Mouse (Mus musculus) cerebellum, adult 11 months (tissue): ENCODE data around the gene Spaca7.
"Not testable (repeated sequence)": the region's sequence is repeated elsewhere in the genome, so short reads cannot be mapped to it uniquely, and the experiment has no call there.

ENCODE experiments used
- DNase-seq: peaks from one replicate; pipeline ENCODE4 v3.0.0; 2022

Gene Spaca7

DNA sequence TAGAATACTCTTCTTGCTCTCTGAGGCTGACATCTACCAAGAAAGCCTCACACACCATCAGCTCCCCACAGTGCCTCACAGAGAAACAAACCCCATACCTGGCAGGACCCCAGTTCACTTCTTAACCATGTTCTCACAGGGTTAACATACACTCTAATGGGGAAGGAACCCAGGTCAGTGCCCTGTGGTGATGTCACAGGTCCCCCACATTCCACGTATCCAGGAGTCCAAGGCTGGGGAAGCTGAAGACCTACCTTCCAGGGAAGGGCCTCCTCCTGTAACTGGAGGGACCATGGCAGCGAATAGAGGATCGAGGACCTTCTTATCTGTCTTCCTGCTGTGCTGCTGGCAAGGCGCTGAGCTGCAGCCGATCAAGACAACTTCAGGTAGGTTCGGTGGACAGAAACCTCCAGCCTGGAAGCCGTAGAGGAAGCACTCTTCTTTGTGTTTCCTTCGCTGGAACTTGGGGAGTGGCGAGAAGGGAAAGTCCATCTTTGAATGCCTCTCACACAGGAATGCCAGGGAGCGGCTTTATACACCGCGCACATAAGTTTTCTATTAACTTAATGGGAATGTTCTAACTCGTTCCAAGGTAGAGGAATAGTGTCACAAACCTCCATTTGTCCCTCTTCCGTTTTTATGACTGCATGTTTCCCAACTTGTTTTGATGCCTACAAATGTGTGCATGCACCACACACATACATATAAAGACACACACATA, at the start of gene Spaca7:
Spaca7 (plus strand) TSS at position 216 of the 721 bp plus-strand sequence.
- DNase-seq: no peak

DNA sequence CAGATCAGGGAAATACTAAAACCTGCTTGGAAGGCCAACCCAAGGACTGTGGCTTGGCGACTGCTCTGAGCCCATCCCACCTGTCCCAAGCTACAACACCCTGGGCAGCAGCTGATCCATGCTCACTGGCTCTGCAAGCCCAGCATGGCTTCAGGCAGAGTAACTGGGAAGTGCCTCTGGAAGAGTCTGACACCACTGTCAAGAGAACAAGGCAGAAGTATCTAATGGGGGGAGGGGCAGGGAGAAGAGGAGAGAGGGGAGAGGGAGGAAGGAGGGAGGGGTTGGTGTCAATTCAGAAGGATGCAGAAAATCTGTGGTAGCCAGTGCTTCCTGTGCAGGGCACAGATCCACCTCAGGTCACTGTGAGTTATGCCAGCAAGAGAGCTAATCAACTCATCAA, 48.5 kb upstream of the Spaca7 start:
- DNase-seq: no peak

DNA sequence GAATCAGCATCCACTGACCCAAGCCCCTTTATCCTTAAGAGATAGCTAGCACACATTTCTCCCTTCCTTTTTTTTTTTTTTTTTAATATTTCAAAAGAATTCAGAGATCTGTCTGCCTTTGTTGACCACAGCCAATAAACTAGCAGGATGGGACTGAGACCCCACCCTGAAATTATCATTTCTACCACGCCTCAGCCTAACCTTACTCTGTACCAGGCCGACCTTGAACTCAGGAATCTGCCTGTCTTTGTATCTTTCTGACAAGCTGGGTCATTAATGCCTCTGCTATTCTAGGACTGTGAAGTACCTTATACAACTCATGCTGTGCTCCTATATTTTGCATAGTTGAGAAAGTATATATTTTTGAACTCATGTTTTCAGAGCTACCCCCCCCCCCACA, 44.2 kb upstream of the Spaca7 start:
- no peak for DNase-seq

DNA sequence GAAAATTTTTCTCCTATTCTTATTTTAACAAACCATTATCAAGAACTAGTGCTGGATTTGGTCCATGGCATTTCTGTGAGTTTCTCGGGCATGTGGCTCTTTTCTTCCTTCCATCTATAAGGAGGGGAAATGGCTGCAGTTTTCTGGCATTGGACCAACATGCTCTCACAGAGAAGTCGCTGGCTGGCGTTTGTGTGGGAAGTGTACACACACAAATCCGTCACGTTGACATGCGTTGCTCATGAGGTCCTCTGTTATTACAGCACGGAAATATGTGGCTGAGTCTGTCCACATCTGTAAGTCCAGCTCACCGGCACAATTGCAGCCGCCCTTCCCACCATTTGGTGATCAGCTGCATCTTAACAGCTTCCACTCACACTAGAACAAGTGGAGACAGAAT, 37.2 kb upstream of the Spaca7 start:
- DNase-seq: no peak

DNA sequence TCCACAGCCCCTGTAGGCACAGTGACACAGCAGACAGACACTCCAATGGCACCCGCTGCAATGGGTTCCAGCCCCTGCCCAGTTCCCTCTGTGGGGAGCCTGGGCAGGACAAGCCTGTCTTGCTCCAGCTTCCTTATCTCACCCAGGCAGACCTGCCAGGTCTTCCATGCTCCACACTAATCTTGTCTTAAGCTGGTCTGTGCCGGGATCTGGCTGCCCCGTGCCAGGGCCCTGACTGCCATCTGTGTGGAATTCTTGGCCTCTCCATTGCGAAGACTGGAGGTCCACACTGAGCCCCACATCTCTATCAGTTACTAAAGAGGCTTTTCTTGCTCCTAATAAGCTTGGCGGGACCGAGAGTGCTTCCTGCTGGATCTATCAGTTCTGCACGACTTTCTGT, 36.5 kb upstream of the Spaca7 start:
- no peak for DNase-seq

DNA sequence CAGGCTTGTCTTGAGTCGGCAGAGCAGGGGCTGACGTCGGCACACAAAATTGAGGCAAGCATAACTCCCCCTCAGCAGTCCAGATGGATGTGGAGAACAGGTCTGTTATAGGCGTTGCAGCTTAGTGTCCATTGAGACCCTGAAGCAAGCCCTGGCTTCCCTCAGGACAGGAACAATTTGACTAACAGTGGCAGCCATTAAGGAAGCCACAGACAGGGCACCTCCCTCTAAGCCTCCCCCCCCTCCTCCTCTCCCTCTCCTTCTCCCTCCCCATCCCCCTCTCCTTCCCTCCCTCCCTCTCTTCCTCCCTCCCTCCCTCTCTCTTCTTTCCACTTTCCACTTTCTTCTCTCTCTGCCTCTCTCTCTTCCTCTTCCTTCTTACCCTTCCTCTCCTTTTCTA, 27.6 kb upstream of the Spaca7 start:
- DNase-seq: no peak

DNA sequence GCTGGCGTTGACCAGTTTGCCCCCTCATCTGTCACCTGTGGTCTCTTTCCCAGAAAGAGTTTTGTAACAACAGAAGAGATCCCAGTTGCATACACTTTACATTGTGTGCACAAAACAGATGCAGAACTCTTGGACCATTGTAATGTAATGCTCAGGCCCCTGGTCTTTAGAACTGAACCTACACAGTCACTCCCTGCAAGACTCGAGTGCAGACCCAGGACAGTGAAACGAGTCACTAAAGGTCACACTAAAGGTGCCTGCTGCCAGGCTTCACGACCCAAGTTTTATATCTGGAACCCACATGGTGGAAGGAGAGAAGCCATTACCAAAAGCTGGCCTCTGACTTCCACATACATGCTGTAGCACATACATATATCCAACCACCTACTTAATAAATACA, 27.2 kb upstream of the Spaca7 start:
- no peak for DNase-seq

DNA sequence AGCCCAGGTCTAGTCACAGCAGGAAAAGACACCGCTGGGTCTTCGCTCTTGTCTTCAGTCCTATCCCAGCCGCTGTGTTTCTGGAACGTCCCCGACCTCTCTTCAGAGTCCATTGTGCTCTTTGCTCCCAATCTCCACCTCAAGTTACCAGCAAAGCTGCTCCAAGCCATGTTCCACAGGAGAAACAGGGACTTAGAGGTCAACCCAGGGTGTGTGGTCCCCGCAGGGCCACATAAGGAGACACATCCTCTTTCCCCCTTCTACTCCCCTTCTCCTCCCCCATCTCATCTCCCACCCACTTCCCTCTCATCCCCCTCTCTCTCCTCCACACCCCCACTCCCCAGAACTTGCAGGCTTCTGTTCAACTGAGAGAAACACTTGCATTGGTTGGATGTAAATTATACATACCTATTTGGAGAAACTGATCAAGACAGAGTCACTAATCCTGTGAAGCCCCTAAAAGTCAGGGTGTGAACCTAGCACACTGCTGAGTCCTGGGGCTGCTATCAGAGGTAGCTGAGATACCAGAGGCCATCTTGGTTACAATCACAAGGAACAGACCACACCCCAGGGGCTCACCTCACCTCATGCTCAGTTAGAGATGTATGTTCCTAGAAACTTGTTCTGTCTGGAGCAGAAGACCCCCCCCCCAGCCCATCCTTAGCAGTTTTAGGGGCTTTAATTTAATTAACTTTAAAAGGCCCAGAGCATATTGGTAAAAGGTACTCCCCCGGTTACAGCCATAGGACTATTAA, 25.2 kb upstream of the Spaca7 start:
- no peak for DNase-seq

DNA sequence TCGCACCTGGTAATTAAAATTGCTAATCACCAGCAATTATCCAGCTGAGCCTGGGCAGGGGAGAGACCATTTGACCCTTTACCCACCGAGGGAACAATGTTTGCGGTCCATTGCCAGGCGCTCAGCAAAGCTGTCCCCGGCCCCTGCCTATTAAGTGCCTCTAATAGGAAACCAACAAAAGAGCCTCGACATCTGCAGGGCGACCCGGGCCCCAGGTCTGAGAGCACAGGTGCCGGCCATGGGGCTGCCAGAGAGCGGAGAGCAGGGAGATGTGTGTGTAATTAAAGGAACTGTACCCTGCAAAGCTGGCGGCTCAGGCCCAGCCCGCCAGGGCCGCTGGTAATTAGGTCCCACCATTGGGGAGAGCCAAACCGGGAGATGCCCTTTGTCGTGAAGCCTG, 24.6 kb upstream of the Spaca7 start:
- no peak for DNase-seq

DNA sequence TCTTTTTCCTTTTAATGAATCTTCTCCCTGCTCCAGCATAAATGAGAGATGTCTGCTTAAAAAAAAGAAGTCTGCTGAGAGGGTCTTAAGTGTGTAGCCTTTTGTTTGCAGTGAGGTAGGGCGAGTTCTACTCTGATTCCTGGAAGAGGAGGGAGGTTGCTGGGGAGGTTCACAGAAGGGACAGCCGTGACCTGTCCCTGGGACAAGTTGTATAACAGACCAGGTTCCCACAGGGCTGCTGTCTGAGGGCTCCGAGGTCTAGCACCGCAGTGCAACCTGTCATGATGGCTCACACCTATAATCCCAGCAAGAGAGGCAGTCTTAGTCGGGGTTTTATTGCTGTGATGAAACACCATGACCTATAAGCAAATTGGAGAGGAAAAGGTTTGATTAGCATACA, 24.1 kb upstream of the Spaca7 start:
- DNase-seq: no peak

DNA sequence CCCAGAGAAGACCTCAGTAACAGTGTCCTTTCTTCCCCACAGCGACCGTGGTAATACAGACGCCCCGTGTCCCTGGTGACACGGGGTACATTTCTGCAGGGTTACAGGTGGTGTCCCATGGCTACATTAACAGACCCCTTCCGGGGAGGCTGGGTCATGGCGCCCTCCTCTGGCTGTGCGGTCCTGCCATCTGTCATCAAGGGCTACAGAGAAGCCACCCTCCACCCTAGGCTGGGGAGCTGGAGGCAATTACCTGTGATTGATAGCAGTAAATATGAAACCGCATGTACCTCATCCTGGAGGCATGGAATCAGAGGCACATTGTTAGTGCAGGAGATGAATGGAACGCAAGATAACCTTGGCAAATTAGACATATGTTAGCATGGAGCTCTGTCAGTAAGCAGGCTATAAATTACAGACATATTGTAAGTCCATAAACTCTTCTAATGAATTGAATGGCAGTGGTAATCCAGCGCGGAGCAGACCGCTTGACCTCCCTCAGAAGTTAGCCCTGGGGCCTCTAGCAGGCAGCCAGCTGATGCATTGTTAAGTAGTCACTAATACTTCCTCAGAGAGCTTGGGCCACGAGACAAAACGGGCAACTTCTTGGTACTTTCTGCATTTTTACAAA, 17.2 kb upstream of the Spaca7 start:
- no peak for DNase-seq

DNA sequence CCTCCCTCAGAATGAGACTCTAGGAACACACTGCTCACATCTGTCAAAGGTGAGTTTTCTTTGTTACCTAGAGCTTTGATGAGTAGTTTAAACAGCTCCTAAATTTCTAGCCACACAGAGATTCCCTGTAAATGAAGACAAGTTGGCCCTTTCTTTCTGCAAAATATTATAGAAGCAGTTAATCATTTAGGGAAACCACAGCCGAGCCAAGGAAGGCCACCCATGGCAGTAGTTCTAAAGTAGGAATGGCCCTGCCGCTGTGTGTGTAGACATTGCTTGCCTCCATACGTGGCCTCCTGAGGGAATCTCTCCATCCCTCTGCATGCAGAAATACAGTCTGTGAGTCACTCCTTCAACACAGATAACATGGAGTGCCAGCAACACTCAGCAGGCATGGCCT, 14.0 kb upstream of the Spaca7 start:
- DNase-seq: no peak

DNA sequence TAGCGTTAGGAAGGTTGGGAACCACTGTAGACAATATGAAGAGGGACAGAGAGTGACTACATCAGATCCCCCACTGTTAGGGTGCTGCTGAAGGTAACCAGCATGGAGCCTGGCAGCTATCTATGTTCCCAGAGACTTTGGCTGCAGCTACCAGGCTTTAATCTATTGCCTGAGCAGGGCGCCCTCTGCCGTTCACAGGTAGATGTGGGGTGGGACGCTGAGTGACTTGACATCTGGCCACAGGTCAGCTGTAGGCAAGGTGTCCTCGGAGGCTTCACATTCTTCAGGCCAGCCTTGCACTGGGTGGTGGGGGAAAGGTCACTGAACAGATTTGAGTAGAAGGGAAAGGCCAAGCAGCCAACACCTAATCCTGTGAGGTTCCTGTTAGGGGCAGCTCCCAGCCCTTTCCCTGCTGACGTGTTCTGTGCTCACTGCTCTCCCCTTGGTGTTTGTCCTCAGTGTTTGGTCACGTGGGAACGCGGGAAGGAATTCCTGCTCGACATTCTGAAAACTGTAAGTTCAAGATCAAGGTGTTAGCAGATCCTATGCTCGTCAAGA, 11.3 kb upstream of the Spaca7 start:
- DNase-seq: peak; percentile 11

DNA sequence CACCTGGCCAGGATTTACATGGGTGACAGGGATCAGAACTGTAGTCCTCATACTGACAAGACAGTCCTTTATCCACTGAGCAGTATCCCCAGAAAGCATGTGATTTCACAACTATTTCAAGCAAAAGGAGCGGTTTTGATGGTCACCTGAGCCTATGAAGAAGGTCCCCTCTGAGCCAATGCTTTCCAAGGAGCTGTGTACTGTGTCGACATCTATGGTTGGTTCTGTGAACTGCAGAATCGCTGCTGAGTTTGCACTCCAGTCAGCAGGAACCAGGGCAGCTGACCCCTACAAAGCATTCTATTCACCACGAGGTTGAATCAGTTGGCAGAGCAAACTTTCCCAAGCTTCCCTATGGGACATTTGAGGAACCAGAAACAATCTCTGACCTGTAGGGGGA, 8.5 kb upstream of the Spaca7 start:
- DNase-seq: no peak

DNA sequence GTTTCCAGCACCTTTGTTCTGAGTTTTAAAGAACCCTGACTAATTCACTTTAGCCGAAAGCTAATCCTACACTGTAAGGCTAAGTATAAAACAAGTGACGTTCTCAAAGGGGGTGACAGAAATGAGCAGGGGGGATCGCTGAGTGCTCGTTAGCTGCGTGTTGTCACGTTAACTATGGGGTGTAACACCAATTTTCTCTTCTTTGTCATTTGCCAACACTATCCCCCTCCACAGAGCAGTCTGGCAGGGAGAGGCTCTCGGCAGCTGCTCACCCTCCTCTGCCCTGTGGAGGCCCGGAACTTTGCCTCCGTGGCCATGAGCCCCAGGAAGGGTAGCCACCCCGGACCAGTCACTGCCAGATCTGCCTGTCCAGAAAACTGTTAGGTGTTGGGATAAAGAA, 7.3 kb upstream of the Spaca7 start:
- no peak for DNase-seq

DNA sequence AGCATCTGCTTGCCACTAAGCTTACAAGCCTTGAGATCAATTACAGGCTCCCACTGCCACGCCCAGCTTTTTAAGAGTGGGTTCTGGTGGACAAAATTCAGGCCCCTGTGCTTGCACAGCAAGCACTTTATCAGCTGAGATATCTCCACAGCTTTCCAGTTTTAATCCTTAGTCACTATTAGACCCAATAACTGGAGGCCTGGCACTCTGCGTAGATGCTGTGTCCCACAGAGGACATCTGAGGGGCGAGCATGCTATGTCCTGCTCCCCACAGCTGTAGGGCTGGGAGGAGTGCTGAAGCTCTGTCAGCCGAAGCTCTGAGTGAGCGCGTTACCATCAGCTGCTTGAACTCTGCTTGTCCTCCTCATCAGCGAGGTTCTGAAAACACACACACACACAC, 6.3 kb upstream of the Spaca7 start:
- DNase-seq: no peak

DNA sequence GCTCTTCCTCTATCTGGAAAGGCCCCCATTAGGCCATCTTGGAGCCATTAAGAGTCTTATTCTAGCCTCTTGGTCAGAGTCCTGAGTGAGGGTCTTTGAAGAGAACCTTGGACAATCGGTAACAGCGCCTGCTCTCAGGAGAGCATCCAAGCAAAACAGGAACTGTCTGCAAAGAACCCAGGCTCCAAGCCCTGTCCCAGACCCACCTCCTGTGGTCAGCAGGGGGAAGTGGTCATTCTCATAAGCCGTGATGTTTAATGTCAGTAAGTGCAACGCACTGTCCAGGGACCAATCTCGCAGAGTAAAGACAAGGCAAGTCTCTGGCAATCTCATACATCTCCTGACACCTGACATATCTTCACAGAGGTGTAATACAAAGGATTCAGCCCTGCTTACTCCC, 3.2 kb downstream of the Spaca7 start:
- DNase-seq: no peak

DNA sequence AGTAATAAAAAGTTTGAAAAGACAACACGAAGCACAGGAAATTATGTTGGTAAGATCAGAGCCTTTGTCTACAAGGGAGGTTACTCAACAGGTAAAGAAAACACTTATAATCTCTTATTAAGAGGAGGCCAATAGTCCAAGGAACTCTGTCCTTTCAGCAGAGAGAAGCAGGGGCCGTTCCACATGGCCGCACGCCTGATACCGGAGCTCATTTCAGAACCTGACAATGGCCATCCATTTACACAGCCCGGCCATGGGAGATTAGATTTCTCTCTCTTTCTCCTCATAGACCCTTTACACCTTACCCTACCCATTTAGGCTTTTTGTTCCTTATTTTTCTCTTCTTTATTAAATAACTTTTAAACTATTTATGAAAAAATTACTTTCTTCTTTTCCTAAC, 3.9 kb downstream of the Spaca7 start:
- DNase-seq: no peak

DNA sequence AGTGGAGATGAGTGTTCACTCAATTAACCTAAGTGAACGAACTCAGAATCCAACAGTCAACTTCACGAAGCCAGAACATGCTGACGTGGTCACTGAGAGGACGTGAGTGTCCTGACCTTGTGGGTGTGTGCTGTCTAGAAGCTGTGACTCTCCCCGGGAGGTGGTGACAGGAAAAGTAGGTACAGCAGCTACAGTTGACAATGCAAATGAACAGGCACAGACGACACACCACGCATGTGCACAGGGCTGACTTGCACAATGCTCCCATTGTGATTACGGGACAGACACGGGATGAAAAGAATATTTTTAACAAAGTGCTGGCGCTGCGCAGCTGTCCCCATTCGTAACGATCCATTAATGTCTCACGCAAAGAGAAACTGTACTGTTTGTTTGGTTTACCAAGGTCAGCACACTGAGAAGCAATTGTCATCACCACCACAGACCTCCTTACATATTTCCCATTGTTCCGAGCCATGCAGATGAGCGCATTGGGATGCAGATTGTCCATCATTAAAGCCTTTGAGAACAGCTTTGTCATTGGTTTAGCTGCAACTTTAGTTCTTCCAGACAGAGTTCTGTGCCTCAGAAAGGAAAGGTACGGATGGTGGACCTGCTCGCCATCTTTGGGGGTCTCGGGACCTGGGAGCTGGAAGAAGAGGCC, 6.6 kb downstream of the Spaca7 start:
- DNase-seq: not testable (repeated sequence)

DNA sequence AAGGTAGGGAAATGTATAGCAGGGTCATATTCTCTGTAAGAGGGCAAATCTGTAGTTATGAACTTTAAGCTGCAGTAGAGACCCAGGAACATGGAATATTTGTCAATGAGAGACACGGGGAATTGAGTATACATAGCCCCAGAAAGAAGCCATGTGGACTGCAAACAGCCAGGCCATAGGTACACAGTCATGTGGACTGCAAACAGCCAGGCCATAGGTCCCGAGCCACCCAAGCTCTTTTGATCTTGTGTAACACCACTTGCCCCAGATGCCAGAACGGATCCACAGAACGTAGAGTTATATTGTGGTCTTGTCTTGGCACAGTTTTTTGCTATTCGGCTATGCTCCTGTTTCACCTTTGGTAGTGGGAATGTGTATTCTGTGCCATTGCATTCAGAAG, 11.0 kb downstream of the Spaca7 start:
- no peak for DNase-seq

DNA sequence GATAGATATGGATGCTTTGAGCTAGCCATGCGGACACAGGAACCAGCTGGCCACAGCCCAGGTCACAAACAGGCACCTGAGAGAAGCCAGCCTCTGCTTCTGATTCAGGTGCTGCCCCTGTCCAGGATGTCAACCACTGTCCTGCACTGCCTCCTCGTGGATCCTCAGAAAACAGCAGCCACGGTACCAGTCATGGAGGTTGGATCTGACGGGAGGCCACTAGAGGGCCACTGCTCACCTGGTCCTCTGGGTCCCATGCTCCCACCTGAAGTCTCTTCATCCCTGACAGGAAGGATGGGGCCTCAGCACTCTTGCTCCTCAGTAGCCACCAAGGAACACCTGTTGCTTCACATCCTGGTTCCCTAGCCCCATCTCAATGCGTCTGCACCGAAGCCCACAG, 34.4 kb downstream of the Spaca7 start:
- DNase-seq: peak; percentile 55

DNA sequence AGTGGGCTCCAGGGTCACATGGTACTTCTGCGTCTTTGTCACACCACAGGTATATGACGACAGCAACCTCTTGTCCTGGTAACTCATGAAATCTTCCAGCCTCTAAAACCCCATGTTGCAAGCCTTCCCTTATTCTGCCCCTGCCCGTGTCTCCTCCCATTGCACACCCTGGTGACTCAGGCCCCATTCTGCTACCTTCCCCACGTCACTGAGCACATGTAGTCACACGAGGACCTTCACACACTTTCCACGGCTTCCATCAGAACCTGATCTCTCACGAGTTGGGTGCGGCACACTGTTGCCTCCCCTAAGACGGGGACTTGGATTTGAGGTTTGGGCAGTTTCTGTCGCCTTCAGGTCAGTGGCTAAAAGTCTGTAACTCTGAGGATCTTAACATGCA, 36.0 kb downstream of the Spaca7 start:
- no peak for DNase-seq

DNA sequence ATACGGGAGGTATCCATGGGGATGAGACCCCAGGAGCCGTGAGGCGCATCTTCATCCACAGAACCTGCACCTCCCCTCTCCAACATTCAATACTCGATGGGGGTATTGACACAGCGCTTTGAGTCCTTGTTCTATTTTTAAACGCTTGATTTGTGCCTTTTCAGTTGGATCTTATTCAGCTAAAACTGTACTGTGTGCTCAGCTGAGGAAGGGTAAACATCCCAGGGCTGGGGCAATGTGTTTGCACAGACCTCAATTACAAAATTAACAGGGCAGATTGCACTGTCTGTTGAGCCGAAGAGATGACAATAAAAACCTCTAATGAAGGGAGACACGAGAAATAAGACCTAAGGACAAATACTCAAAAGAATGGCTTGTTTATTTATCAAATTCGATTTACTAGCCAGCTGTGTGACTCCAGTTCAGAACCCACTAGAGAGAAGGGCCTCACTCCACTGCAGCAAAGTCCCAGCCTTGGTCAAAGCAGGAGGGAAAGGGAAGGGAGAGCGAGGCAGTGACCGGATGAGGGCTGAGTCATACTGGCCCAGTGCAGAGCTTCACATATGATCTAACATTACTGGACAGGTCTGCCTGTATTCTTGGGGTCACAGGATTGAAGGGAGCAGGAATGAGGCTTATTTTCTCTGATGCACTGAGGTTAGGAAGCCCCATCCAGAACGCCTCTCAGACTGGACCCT, 37.1 kb downstream of the Spaca7 start:
- no peak for DNase-seq
